23 mouse cellular contexts compared by ENCODE assay signal in genomic region chr12:7691996-7692395, GRCm38 (mm10).
DNase-seq lines count a peak whose midpoint lies in the region; ATAC-seq and TF ChIP-seq lines count a peak whose summit lies in the region.
"Had no signal": no experiment of that assay in that cellular context is flagged by ENCODE, and none has a peak within 500 bp of the region (broad histone marks: within the 10 kb centered on the region; RNA-seq: fewer than 3 reads in every experiment).

No protein-coding gene starts in this region.

- TF ChIP-seq POLR2A in brain, embryonic 14.5 days (IDR thresholded peaks at IDR 0.05; ENCODE audit: borderline replicate concordance, extremely low read depth, insufficient read depth, insufficient read length, poor library complexity, severe bottlenecking) = no peak

- TF ChIP-seq CTCF in brain, embryonic 14.5 days (IDR thresholded peaks at IDR 0.05; ENCODE audit: borderline replicate concordance, extremely low read depth, insufficient read depth, insufficient read length) = no peak

- no peaks in the 10 kb centered on the region for H3K9me3 ChIP-seq in hindbrain, embryonic 11.5 days (ENCODE audit: control insufficient read depth, low read length)
- H3K9me3 ChIP-seq in hindbrain, embryonic 14.5 days (ENCODE audit: control insufficient read depth, low read length) = no peaks in the 10 kb centered on the region
- H3K9me3 ChIP-seq in midbrain, embryonic 14.5 days (ENCODE audit: control insufficient read depth, low read length) = no peaks in the 10 kb centered on the region
- H3K9me3 ChIP-seq: embryonic facial prominence, embryonic 13.5 days; heart, embryonic 13.5 days; liver, embryonic 12.5 days had no signal

- no peaks in the 10 kb centered on the region for H3K27me3 ChIP-seq in hindbrain, embryonic 11.5 days (ENCODE audit: control insufficient read depth, insufficient read depth, low read length)
- no peaks in the 10 kb centered on the region for H3K27me3 ChIP-seq in hindbrain, embryonic 14.5 days (ENCODE audit: control insufficient read depth, insufficient read depth, low read length)
- H3K27me3 ChIP-seq in midbrain, embryonic 14.5 days (ENCODE audit: control insufficient read depth, insufficient read depth, low read length) = no peaks in the 10 kb centered on the region
- H3K27me3 ChIP-seq: embryonic facial prominence, embryonic 13.5 days; heart, embryonic 13.5 days; liver, embryonic 12.5 days had no signal

- no peaks in the 10 kb centered on the region for H3K36me3 ChIP-seq in hindbrain, embryonic 11.5 days (ENCODE audit: control insufficient read depth, insufficient read depth, low read length)
- H3K36me3 ChIP-seq in hindbrain, embryonic 14.5 days (replicated peaks; ENCODE audit: control insufficient read depth, insufficient read depth) = no peaks in the 10 kb centered on the region
- no peaks in the 10 kb centered on the region for H3K36me3 ChIP-seq in midbrain, embryonic 14.5 days (ENCODE audit: control insufficient read depth, insufficient read depth, low read length)
- H3K36me3 ChIP-seq: embryonic facial prominence, embryonic 13.5 days; heart, embryonic 13.5 days; liver, embryonic 12.5 days had no signal

- 57% methylated on average over 7 of the region's 7 CpGs for WGBS in hindbrain, embryonic 11.5 days
- 51% methylated on average over 7 of the region's 7 CpGs for WGBS in hindbrain, embryonic 14.5 days
- 74% methylated on average over 7 of the region's 7 CpGs for WGBS in midbrain, embryonic 14.5 days

- H3K4me2 ChIP-seq in hindbrain, embryonic 11.5 days (replicated peaks; ENCODE audit: low read depth, low read length) = no peak overlapping the region
- H3K4me2 ChIP-seq in hindbrain, embryonic 14.5 days (replicated peaks) = no peak overlapping the region
- H3K4me2 ChIP-seq in midbrain, embryonic 14.5 days (ENCODE audit: low read length) = no peak overlapping the region
- H3K4me2 ChIP-seq: embryonic facial prominence, embryonic 13.5 days; heart, embryonic 13.5 days; liver, embryonic 12.5 days had no signal

- no peak for ATAC-seq in hindbrain, embryonic 11.5 days (ENCODE audit: low FRiP score)
- ATAC-seq in hindbrain, embryonic 14.5 days (ENCODE audit: low FRiP score) = no peak
- no peak for ATAC-seq in midbrain, embryonic 14.5 days (ENCODE audit: low FRiP score, low TSS enrichment)
- ATAC-seq: liver, embryonic 12.5 days had no signal

- no peak overlapping the region for H3K9ac ChIP-seq in hindbrain, embryonic 11.5 days (ENCODE audit: low read depth, low read length)
- no peak overlapping the region for H3K9ac ChIP-seq in hindbrain, embryonic 14.5 days
- H3K9ac ChIP-seq in midbrain, embryonic 14.5 days (replicated peaks; ENCODE audit: low read length) = no peak overlapping the region
- H3K9ac ChIP-seq: embryonic facial prominence, embryonic 13.5 days; heart, embryonic 13.5 days; liver, embryonic 12.5 days had no signal

- H3K4me3 ChIP-seq in hindbrain, embryonic 11.5 days (ENCODE audit: low read depth, low read length) = no peak overlapping the region
- H3K4me3 ChIP-seq in hindbrain, embryonic 14.5 days (replicated peaks; ENCODE audit: low read length) = no peak overlapping the region
- no peak overlapping the region for H3K4me3 ChIP-seq in midbrain, embryonic 14.5 days (replicated peaks; ENCODE audit: low read depth, low read length)
- H3K4me3 ChIP-seq: embryonic facial prominence, embryonic 13.5 days; heart, embryonic 13.5 days; left cerebral cortex, adult 2 months; liver, embryonic 12.5 days had no signal

- H3K27ac ChIP-seq in hindbrain, embryonic 11.5 days (ENCODE audit: low read depth, low read length) = no peak overlapping the region
- H3K27ac ChIP-seq in hindbrain, embryonic 14.5 days = no peak overlapping the region
- H3K27ac ChIP-seq in midbrain, embryonic 14.5 days (replicated peaks; ENCODE audit: low read depth, low read length) = no peak overlapping the region
- H3K27ac ChIP-seq: embryonic facial prominence, embryonic 13.5 days; heart, embryonic 13.5 days; left cerebral cortex, adult 2 months; liver, embryonic 12.5 days had no signal

- no peaks in the 10 kb centered on the region for H3K4me1 ChIP-seq in hindbrain, embryonic 11.5 days (replicated peaks; ENCODE audit: control insufficient read depth, insufficient read depth, low read length)
- H3K4me1 ChIP-seq in hindbrain, embryonic 14.5 days (replicated peaks; ENCODE audit: control insufficient read depth, insufficient read depth, low read length) = no peaks in the 10 kb centered on the region
- no peaks in the 10 kb centered on the region for H3K4me1 ChIP-seq in midbrain, embryonic 14.5 days (ENCODE audit: control insufficient read depth, insufficient read depth, low read length)
- H3K4me1 ChIP-seq: embryonic facial prominence, embryonic 13.5 days; heart, embryonic 13.5 days; liver, embryonic 12.5 days had no signal

- peak; percentile 16 for DNase-seq in adrenal gland, postnatal 10 days
- no peak for DNase-seq in adrenal gland, postnatal 25 days
- peak; percentile 18 for DNase-seq in hindbrain, embryonic 11.5 days (ENCODE audit: low spot score)
- DNase-seq in hindbrain, embryonic 14.5 days (ENCODE audit: low spot score) = no peak
- peak; percentile 64 for DNase-seq in brain, embryonic 14.5 days (ENCODE audit: low read depth)
- peak; percentile 27 for DNase-seq in midbrain, embryonic 14.5 days
- no peak for DNase-seq in ovary, postnatal 36 days (ENCODE audit: low spot score)
- DNase-seq in right cerebral cortex, postnatal 14 days = no peak
- DNase-seq: adrenal gland, adult 8-10 months; cerebellum, adult 18-20 months; cerebellum, postnatal 36 days; gastrocnemius, postnatal 14 days; heart, adult 18-20 months; heart, postnatal 4 days; kidney, adult 2 months; layer of hippocampus, adult 9-11 months; left cerebral cortex, postnatal 4 days; lung, adult 2 months; right cerebral cortex, adult 18-20 months had no signal

Comparison
In these comparisons a context has a peak if more than half of its experiments do, and no peak if none do; other contexts are left out.
1. DNase-seq: peak in adrenal gland, postnatal 10 days (single experiment), hindbrain, embryonic 11.5 days (single experiment), brain, embryonic 14.5 days (single experiment) and midbrain, embryonic 14.5 days (single experiment); none in adrenal gland, postnatal 25 days (single experiment), hindbrain, embryonic 14.5 days (single experiment), ovary, postnatal 36 days (single experiment) and right cerebral cortex, postnatal 14 days (single experiment).